Mouse (Mus musculus) thymus, postnatal 25 days (tissue): ENCODE data around the gene Akt2.

Experiments
- DNase-seq: peaks from one replicate; pipeline ENCODE4 v3.0.0; 2022

The Akt2 gene

GRCm38 (mm10) chr7:27673064-27673574 lies 81.8 kb downstream of the Akt2 start:
- peak; percentile 9 for DNase-seq

GRCm38 (mm10) chr7:27673575-27674131 lies 82.3 kb downstream of the Akt2 start:
- no peak for DNase-seq

- DNase-seq = no peak
Observed at GRCm38 (mm10) chr7:27674195-27674521, 82.8 kb downstream of the Akt2 start.

GRCm38 (mm10) chr7:27674522-27675221 lies 83.3 kb downstream of the Akt2 start, which contains the start of gene Map3k10:
TSS of gene Map3k10 (minus strand) at chr7:27674598.
- peak; percentile 96 for DNase-seq

GRCm38 (mm10) chr7:27675222-27675612 lies 83.9 kb downstream of the Akt2 start:
- no peak for DNase-seq

GRCm38 (mm10) chr7:27683218-27683617 lies 91.9 kb downstream of the Akt2 start:
- no peak for DNase-seq

- no peak for DNase-seq
Observed at GRCm38 (mm10) chr7:27685220-27685619, 93.9 kb downstream of the Akt2 start.

- no peak for DNase-seq
Observed at GRCm38 (mm10) chr7:27685681-27686080, 94.3 kb downstream of the Akt2 start.

- DNase-seq = no peak
Observed at GRCm38 (mm10) chr7:27687043-27687442, 95.7 kb downstream of the Akt2 start.

GRCm38 (mm10) chr7:27687836-27688235 lies 96.5 kb downstream of the Akt2 start:
- DNase-seq = no peak

- DNase-seq = no peak
Observed at GRCm38 (mm10) chr7:27688246-27688788, 97.0 kb downstream of the Akt2 start.

- peak; percentile 91 for DNase-seq
Observed at GRCm38 (mm10) chr7:27688815-27689612, 97.7 kb downstream of the Akt2 start, which contains the start of gene Zfp607b. TSS of gene Zfp607b (plus strand) at chr7:27689340.
